In the genomic region with DNA sequence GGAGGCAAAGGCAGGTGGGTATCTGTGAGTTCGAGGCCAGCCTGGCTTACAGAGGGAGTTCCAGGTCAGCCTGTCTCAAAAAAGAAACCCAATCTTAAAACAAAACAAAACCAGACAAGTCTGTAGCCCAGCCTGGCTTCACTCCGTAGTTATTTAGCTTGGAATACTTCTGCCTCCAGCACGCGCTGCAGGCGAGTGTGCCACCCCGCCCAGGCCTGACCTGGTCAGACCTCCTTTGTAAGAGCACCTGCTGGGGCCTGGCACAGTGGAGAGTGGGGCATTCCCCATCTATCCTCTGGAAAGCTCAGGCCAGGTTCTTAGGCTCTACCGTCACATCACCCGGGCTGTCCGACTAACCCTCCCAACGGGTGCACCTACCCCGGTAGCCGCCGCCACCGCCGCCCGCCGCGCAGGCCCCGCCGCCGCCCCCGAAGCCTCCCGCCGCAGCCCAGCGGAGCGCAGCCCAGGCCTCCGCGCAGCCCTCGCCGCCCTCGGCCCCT, we compare ENCODE assay signal across 8 mouse cellular contexts. TPM values are rescaled to one million over a fixed set of nuclear protein-coding genes. Genes with fewer than 3 reads are reported as not detected.
DNase-seq lines count a peak whose midpoint lies in the region; ATAC-seq and TF ChIP-seq lines count a peak whose summit lies in the region.

No protein-coding gene starts in this region.

- H3K36me3 ChIP-seq in hindbrain, postnatal 0 days (ENCODE audit: insufficient read depth, low read length): no peaks in the 10 kb centered on the region
- H3K36me3 ChIP-seq in midbrain, embryonic 14.5 days (ENCODE audit: control insufficient read depth, insufficient read depth, low read length): no peaks in the 10 kb centered on the region

- WGBS in hindbrain, postnatal 0 days: 3% methylated on average over 24 of the region's 31 CpGs
- WGBS in midbrain, embryonic 14.5 days: 2% methylated on average over 29 of the region's 31 CpGs

- no peak for TF ChIP-seq CTCF in hindbrain, postnatal 0 days (IDR thresholded peaks at IDR 0.05; ENCODE audit: low read depth)

- intact Hi-C loops in gastrocnemius, postnatal 14 days (cut with DNase I; ENCODE audit: low total_unique reads): no loop called here

- 0 out of 2 replicates have a peak, but pooled peaks cover 19% of the 10 kb centered on the region for H3K27me3 ChIP-seq in hindbrain, postnatal 0 days (ENCODE audit: insufficient read depth, low read length)
- H3K27me3 ChIP-seq in midbrain, embryonic 14.5 days (ENCODE audit: control insufficient read depth, insufficient read depth, low read length): peaks cover 38% of the 10 kb centered on the region

- no peak overlapping the region for H3K27ac ChIP-seq in hindbrain, postnatal 0 days
- no peak overlapping the region for H3K27ac ChIP-seq in midbrain, embryonic 14.5 days (replicated peaks; ENCODE audit: low read depth, low read length)

- peak overlapping the region; percentile 97 for H3K4me2 ChIP-seq in hindbrain, postnatal 0 days (ENCODE audit: low read depth, low read length)
- H3K4me2 ChIP-seq in midbrain, embryonic 14.5 days (ENCODE audit: low read length): peak overlapping the region; percentile 99

- H3K4me3 ChIP-seq in hindbrain, postnatal 0 days (ENCODE audit: low read length): peak overlapping the region; percentile 60
- peak overlapping the region; percentile 61 for H3K4me3 ChIP-seq in midbrain, embryonic 14.5 days (replicated peaks; ENCODE audit: low read depth, low read length)

- ATAC-seq in hindbrain, postnatal 0 days: peak; percentile 31; the same call in 1 of the 2 replicates
- ATAC-seq in midbrain, embryonic 14.5 days (ENCODE audit: low FRiP score, low TSS enrichment): peak; percentile 48; the same call in 1 of the 2 replicates

- DNase-seq in cerebellum, adult 11-12 months: peak; percentile 35
- no peak for DNase-seq in cerebellum, postnatal 4 days (ENCODE audit: low spot score in 2 of 2)
- DNase-seq in urinary bladder, adult 2 months (ENCODE audit: low spot score): peak; percentile 27
- DNase-seq in urinary bladder, postnatal 25 days (ENCODE audit: low spot score): no peak
- DNase-seq in hindbrain, postnatal 0 days (ENCODE audit: low spot score): no peak
- peak; percentile 33 for DNase-seq in midbrain, embryonic 14.5 days
- DNase-seq in gastrocnemius, postnatal 10 days: no peak
- no peak for DNase-seq in gastrocnemius, postnatal 14 days

- H3K9me3 ChIP-seq in hindbrain, postnatal 0 days (ENCODE audit: low read length): no peaks in the 10 kb centered on the region
- H3K9me3 ChIP-seq in midbrain, embryonic 14.5 days (ENCODE audit: control insufficient read depth, low read length): no peaks in the 10 kb centered on the region

- peaks cover 4% of the 10 kb centered on the region; the same call in 1 of the 2 replicates for H3K4me1 ChIP-seq in hindbrain, postnatal 0 days (ENCODE audit: insufficient read depth, low read length)
- H3K4me1 ChIP-seq in midbrain, embryonic 14.5 days (ENCODE audit: control insufficient read depth, insufficient read depth, low read length): peaks cover 9% of the 10 kb centered on the region

- peak overlapping the region; percentile 43 for H3K9ac ChIP-seq in hindbrain, postnatal 0 days (replicated peaks; ENCODE audit: low read length)
- peak overlapping the region; percentile 61 for H3K9ac ChIP-seq in midbrain, embryonic 14.5 days (replicated peaks; ENCODE audit: low read length)

RNA-seq across cellular contexts. Expression of a gene that starts 2.6 kb away (rescaled TPM):
- 0.19 and 0.34 TPM in 2 replicates for polyA plus RNA-seq in urinary bladder, adult 2 months (2012; rRNA removed)
- total RNA-seq in hindbrain, postnatal 0 days (2014; rRNA removed): 5.8 and 8.5 TPM in 2 replicates
- 2.0 TPM in 2 replicates for polyA plus RNA-seq in hindbrain, postnatal 0 days (2015; fragmentation: Nextera tagmentation; extraction: Ambion mirVana)
- polyA plus RNA-seq in midbrain, embryonic 14.5 days (2014; fragmentation: Nextera tagmentation; extraction: Ambion mirVana): 1.5 and 3.0 TPM in 2 replicates
- not detected for total RNA-seq in gastrocnemius, postnatal 10 days (2021)
- not detected for total RNA-seq in gastrocnemius, postnatal 14 days (2021)

RNA-seq across cellular contexts. Expression of a gene that starts 15.5 kb away (rescaled TPM):
- polyA plus RNA-seq in urinary bladder, adult 2 months (2012; rRNA removed): 0.55 and 0.75 TPM in 2 replicates
- 5.8 and 8.5 TPM in 2 replicates for total RNA-seq in hindbrain, postnatal 0 days (2014; rRNA removed)
- 3.3 and 3.5 TPM in 2 replicates for polyA plus RNA-seq in hindbrain, postnatal 0 days (2015; fragmentation: Nextera tagmentation; extraction: Ambion mirVana)
- 0.12 and 0.18 TPM in 2 replicates for polyA plus RNA-seq in midbrain, embryonic 14.5 days (2014; fragmentation: Nextera tagmentation; extraction: Ambion mirVana)
- total RNA-seq in gastrocnemius, postnatal 10 days (2021): under 1 TPM; 0.18 to 0.26 TPM
- under 1 TPM in 1 of 2 experiments, not detected in 1; 0.20 TPM for total RNA-seq in gastrocnemius, postnatal 14 days (2021)

RNA-seq across cellular contexts. Expression of a gene that starts 29.7 kb away (rescaled TPM):
- polyA plus RNA-seq in urinary bladder, adult 2 months (2012; rRNA removed): 12.0 and 13.7 TPM in 2 replicates
- total RNA-seq in hindbrain, postnatal 0 days (2014; rRNA removed): 19.6 and 22.5 TPM in 2 replicates
- polyA plus RNA-seq in hindbrain, postnatal 0 days (2015; fragmentation: Nextera tagmentation; extraction: Ambion mirVana): 11.2 and 11.9 TPM in 2 replicates
- 12.5 and 21.3 TPM in 2 replicates for polyA plus RNA-seq in midbrain, embryonic 14.5 days (2014; fragmentation: Nextera tagmentation; extraction: Ambion mirVana)
- 10 to 100 TPM; 14.2 to 14.5 TPM for total RNA-seq in gastrocnemius, postnatal 10 days (2021)
- 10 to 100 TPM; 12.7 to 12.9 TPM for total RNA-seq in gastrocnemius, postnatal 14 days (2021)

RNA-seq across cellular contexts. Expression of a gene that starts 39.9 kb away (rescaled TPM):
- 30.0 and 38.1 TPM in 2 replicates for polyA plus RNA-seq in urinary bladder, adult 2 months (2012; rRNA removed)
- 85.8 and 98.9 TPM in 2 replicates for total RNA-seq in hindbrain, postnatal 0 days (2014; rRNA removed)
- polyA plus RNA-seq in hindbrain, postnatal 0 days (2015; fragmentation: Nextera tagmentation; extraction: Ambion mirVana): 26.5 and 26.6 TPM in 2 replicates
- polyA plus RNA-seq in midbrain, embryonic 14.5 days (2014; fragmentation: Nextera tagmentation; extraction: Ambion mirVana): 20.0 and 20.2 TPM in 2 replicates
- 1 to 10 TPM; 3.6 to 5.1 TPM for total RNA-seq in gastrocnemius, postnatal 10 days (2021)
- 1 to 10 TPM; 1.8 to 3.6 TPM for total RNA-seq in gastrocnemius, postnatal 14 days (2021)

Comparison
In these comparisons a context has a peak if more than half of its experiments do, and no peak if none do; other contexts are left out.
1. DNase-seq: peak in cerebellum, adult 11-12 months (single experiment), urinary bladder, adult 2 months (single experiment) and midbrain, embryonic 14.5 days (single experiment); none in cerebellum, postnatal 4 days (0 of 2), urinary bladder, postnatal 25 days (single experiment), hindbrain, postnatal 0 days (single experiment), gastrocnemius, postnatal 10 days (single experiment) and gastrocnemius, postnatal 14 days (single experiment).